ENCODE assay signal across 15 mouse cellular contexts in the genomic region with DNA sequence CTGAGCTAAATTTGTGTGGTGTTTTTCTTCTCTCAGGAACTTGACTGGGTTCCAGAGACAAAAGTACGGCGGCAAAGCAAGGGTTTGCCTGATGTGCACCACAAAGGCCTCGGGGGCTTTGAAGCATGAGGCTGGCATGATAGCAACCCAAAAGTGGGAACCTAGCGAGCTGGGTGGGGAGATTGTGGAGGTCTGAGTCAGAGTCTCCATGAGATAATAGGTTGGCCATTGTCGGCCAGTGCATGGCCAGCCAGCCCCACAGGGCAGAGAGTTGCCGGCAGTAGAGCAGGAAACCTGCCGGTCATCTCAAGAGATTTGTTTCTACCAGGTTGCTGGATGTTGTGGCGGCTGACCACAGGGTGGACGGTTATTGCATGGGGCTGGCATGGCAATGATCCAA.
"Had no signal": no experiment of that assay in that cellular context is flagged by ENCODE, and none has a peak within 500 bp of the region (broad histone marks: within the 10 kb centered on the region; RNA-seq: fewer than 3 reads in every experiment).

No protein-coding gene starts in this region.

- ATAC-seq: midbrain, embryonic 15.5 days had no signal

- H3K4me2 ChIP-seq: limb, embryonic 13.5 days; midbrain, embryonic 15.5 days; neural tube, embryonic 13.5 days; stomach, embryonic 15.5 days had no signal

- DNase-seq: kidney, adult 8-10 months; kidney, postnatal 36 days; layer of hippocampus, adult 9-11 months; left cerebral cortex, postnatal 4 days; lung, adult 18-20 months; right cerebral cortex, postnatal 14 days; thymus, adult 2 months; thymus, postnatal 25 days had no signal

- H3K4me3 ChIP-seq: limb, embryonic 13.5 days; midbrain, embryonic 10.5 days; midbrain, embryonic 15.5 days; neural tube, embryonic 13.5 days; stomach, embryonic 15.5 days had no signal

- H3K27ac ChIP-seq: kidney, postnatal 0 days; limb, embryonic 13.5 days; liver, embryonic 14.5 days; midbrain, embryonic 10.5 days; midbrain, embryonic 15.5 days; neural tube, embryonic 13.5 days; stomach, embryonic 15.5 days had no signal

- H3K9me3 ChIP-seq: limb, embryonic 13.5 days; midbrain, embryonic 10.5 days; midbrain, embryonic 15.5 days; neural tube, embryonic 13.5 days; stomach, embryonic 15.5 days had no signal

- H3K36me3 ChIP-seq: limb, embryonic 13.5 days; midbrain, embryonic 10.5 days; midbrain, embryonic 15.5 days; neural tube, embryonic 13.5 days; stomach, embryonic 15.5 days had no signal

- H3K27me3 ChIP-seq: limb, embryonic 13.5 days; neural tube, embryonic 13.5 days; stomach, embryonic 15.5 days had no signal

- H3K9ac ChIP-seq: limb, embryonic 13.5 days; liver, embryonic 14.5 days; midbrain, embryonic 15.5 days; neural tube, embryonic 13.5 days; stomach, embryonic 15.5 days had no signal

- H3K4me1 ChIP-seq: midbrain, embryonic 15.5 days had no signal
